Mouse (Mus musculus): ENCODE results near the gene Alk. TPM values are rescaled to one million over a fixed set of nuclear protein-coding genes. Genes with fewer than 3 reads are reported as not detected.

Gene Alk
- polyA plus RNA-seq, 1 experiment from 2014 or later, result 0.07 TPM

- TF ChIP-seq EP300 (IDR thresholded peaks at IDR 0.05; ENCODE audit: low read depth) (no peak), CTCF (IDR thresholded peaks at IDR 0.05; ENCODE audit: low read depth) (no peak)
- DNase-seq (no peak), ATAC-seq (no peak)
- Histone ChIP-seq H3K36me3 (replicated peaks; ENCODE audit: insufficient read depth, low read length) (no peaks in the 10 kb centered on the region), H3K27ac (ENCODE audit: low read depth) (no peak overlapping the region), H3K4me2 (ENCODE audit: low read depth, low read length) (no peak overlapping the region), H3K4me3 (ENCODE audit: low read depth, low read length) (no peak overlapping the region), H3K4me1 (ENCODE audit: insufficient read depth) (no peaks in the 10 kb centered on the region), H3K9me3 (ENCODE audit: low read length) (no peaks in the 10 kb centered on the region), H3K9ac (replicated peaks) (no peak overlapping the region), H3K27me3 (ENCODE audit: insufficient read depth, low read length) (no peaks in the 10 kb centered on the region)
- WGBS (ENCODE audit: insufficient replicate concordance), result 72% methylated on average over 11 of the region's 11 CpGs
Observed at GRCm38 (mm10) chr17:72043667-72044390, 560.6 kb downstream of the Alk start.

DNA sequence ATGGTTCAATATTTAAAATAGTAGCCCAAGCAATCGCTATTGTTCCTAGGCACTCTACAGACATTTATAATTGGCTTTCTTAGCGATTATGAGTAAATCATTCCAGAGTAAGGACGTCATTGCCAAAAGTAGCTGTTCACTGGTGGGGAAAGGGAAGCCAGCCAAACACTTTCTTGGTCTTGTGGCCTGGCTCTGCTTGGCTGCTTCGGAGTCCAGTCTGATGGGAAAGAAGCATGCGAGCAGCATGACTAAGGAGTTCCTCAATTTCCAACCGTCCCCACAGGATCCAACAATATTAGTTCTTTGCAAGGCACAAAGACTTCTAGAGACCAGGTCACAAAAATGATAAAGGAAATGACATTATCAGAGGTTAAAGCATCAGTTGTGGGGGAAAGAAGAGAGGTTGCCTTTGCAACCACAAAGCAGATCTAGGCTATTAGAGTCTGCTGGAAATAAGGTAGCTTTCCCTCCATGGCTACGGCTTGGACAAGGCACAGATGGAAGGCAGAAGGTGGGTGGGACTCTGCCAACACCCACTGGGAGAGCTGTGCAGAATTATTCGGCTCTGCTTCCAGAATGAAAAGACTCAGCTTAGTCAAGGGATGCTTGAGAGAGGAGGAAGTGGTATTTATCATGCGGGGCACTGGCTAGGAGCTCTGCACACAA lies 561.3 kb downstream of the Alk start:
- no peak for TF ChIP-seq CTCF (IDR thresholded peaks at IDR 0.05; ENCODE audit: low read depth)
- no peaks in the 10 kb centered on the region for H3K27me3 ChIP-seq (ENCODE audit: insufficient read depth, low read length)
- DNase-seq (no peak), ATAC-seq (no peak)
- no peaks in the 10 kb centered on the region for H3K36me3 ChIP-seq (replicated peaks; ENCODE audit: insufficient read depth, low read length)
- 50% methylated on average over 9 of the region's 9 CpGs for WGBS (ENCODE audit: insufficient replicate concordance)
- no peak overlapping the region for H3K4me3 ChIP-seq (ENCODE audit: low read depth, low read length)
- H3K27ac ChIP-seq (ENCODE audit: low read depth), result no peak overlapping the region
- H3K4me2 ChIP-seq (ENCODE audit: low read depth, low read length), result no peak overlapping the region
- H3K4me1 ChIP-seq (ENCODE audit: insufficient read depth), result no peaks in the 10 kb centered on the region
- no peaks in the 10 kb centered on the region for H3K9me3 ChIP-seq (ENCODE audit: low read length)
- H3K9ac ChIP-seq (replicated peaks), result no peak overlapping the region

GRCm38 (mm10) chr17:72039176-72039948 lies 565.1 kb downstream of the Alk start:
- Histone ChIP-seq H3K4me1 (ENCODE audit: insufficient read depth) (no peaks in the 10 kb centered on the region), H3K27me3 (ENCODE audit: insufficient read depth, low read length) (no peaks in the 10 kb centered on the region), H3K9ac (replicated peaks) (no peak overlapping the region), H3K4me3 (ENCODE audit: low read depth, low read length) (no peak overlapping the region), H3K4me2 (ENCODE audit: low read depth, low read length) (no peak overlapping the region), H3K27ac (ENCODE audit: low read depth) (no peak overlapping the region), H3K36me3 (replicated peaks; ENCODE audit: insufficient read depth, low read length) (no peaks in the 10 kb centered on the region), H3K9me3 (ENCODE audit: low read length) (no peaks in the 10 kb centered on the region)
- TF ChIP-seq EP300 (IDR thresholded peaks at IDR 0.05; ENCODE audit: low read depth) (no peak), CTCF (IDR thresholded peaks at IDR 0.05; ENCODE audit: low read depth) (no peak)
- ATAC-seq (no peak), DNase-seq (no peak)
- WGBS (ENCODE audit: insufficient replicate concordance), result 73% methylated on average over 7 of the region's 7 CpGs

DNA sequence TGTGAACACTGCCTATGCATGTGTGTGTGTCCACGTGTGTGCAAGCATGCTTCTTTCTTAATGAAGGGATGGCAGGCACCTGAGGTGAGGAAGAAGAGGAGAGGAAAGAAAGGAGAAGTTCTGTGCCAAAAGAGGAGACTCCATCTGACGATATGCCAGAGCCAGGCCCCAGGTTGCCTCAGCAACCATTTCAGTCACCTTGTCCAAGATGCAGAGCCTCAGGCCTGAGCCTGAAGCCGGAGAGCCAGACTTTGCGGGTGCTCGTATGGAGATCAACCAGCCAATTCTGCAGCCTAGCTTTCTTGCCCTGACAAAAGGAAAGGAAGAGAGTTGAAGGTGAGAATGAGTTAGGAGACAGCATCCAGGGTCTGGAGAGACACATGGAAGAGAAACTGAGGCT lies 566.1 kb downstream of the Alk start:
- no peaks in the 10 kb centered on the region for H3K9me3 ChIP-seq (ENCODE audit: low read length)
- DNase-seq (no peak), ATAC-seq (no peak)
- no peak overlapping the region for H3K4me3 ChIP-seq (ENCODE audit: low read depth, low read length)
- no peak overlapping the region for H3K4me2 ChIP-seq (ENCODE audit: low read depth, low read length)
- H3K27me3 ChIP-seq (ENCODE audit: insufficient read depth, low read length), result no peaks in the 10 kb centered on the region
- no peak overlapping the region for H3K9ac ChIP-seq (replicated peaks)
- no peak for TF ChIP-seq CTCF (IDR thresholded peaks at IDR 0.05; ENCODE audit: low read depth)
- no peak for TF ChIP-seq EP300 (IDR thresholded peaks at IDR 0.05; ENCODE audit: low read depth)
- no peaks in the 10 kb centered on the region for H3K36me3 ChIP-seq (replicated peaks; ENCODE audit: insufficient read depth, low read length)
- WGBS (ENCODE audit: insufficient replicate concordance), result 81% methylated on average over 5 of the region's 5 CpGs
- H3K27ac ChIP-seq (ENCODE audit: low read depth), result no peak overlapping the region
- no peaks in the 10 kb centered on the region for H3K4me1 ChIP-seq (ENCODE audit: insufficient read depth)

GRCm38 (mm10) chr17:72030672-72031071 lies 573.8 kb downstream of the Alk start:
- no peak for TF ChIP-seq EP300 (IDR thresholded peaks at IDR 0.05; ENCODE audit: low read depth)
- no peak for TF ChIP-seq CTCF (IDR thresholded peaks at IDR 0.05; ENCODE audit: low read depth)
- Histone ChIP-seq H3K27ac (ENCODE audit: low read depth) (no peak overlapping the region), H3K27me3 (ENCODE audit: insufficient read depth, low read length) (no peaks in the 10 kb centered on the region), H3K36me3 (replicated peaks; ENCODE audit: insufficient read depth, low read length) (no peaks in the 10 kb centered on the region), H3K4me1 (ENCODE audit: insufficient read depth) (no peaks in the 10 kb centered on the region), H3K4me3 (ENCODE audit: low read depth, low read length) (no peak overlapping the region), H3K9me3 (ENCODE audit: low read length) (no peaks in the 10 kb centered on the region), H3K9ac (replicated peaks) (no peak overlapping the region), H3K4me2 (ENCODE audit: low read depth, low read length) (no peak overlapping the region)
- DNase-seq, result no peak
- 78% methylated on average over 7 of the region's 7 CpGs for WGBS (ENCODE audit: insufficient replicate concordance)
- ATAC-seq, result no peak

DNA sequence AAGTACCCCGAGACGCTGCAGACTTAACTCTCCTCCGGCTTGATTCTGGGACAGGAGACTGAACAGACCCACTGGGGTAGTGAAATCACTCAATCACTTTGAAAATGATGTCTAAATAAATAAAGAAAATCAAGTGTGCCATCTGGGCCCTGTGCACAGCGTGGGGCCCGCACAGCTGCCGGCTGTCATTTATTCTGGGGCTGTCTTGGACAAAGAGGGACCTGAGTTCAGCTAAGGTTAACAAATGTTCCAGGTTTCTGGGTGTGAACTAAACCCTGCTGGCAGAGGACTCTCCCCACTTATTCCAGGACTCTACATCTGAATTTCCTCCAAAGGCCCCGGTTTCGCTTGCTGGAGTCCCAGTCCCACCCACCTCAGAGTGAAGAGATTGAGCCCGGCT lies 581.1 kb downstream of the Alk start:
- H3K4me1 ChIP-seq (ENCODE audit: insufficient read depth), result no peaks in the 10 kb centered on the region
- H3K9me3 ChIP-seq (ENCODE audit: low read length), result no peaks in the 10 kb centered on the region
- no peak overlapping the region for H3K4me3 ChIP-seq (ENCODE audit: low read depth, low read length)
- H3K27me3 ChIP-seq (ENCODE audit: insufficient read depth, low read length), result no peaks in the 10 kb centered on the region
- no peak overlapping the region for H3K9ac ChIP-seq (replicated peaks)
- 73% methylated on average over 9 of the region's 9 CpGs for WGBS (ENCODE audit: insufficient replicate concordance)
- H3K27ac ChIP-seq (ENCODE audit: low read depth), result no peak overlapping the region
- ATAC-seq (no peak), DNase-seq (no peak)
- H3K4me2 ChIP-seq (ENCODE audit: low read depth, low read length), result no peak overlapping the region
- H3K36me3 ChIP-seq (replicated peaks; ENCODE audit: insufficient read depth, low read length), result no peaks in the 10 kb centered on the region
- TF ChIP-seq CTCF (IDR thresholded peaks at IDR 0.05; ENCODE audit: low read depth) (no peak), EP300 (IDR thresholded peaks at IDR 0.05; ENCODE audit: low read depth) (no peak)

Measured in liver, postnatal 0 days (tissue).